Mouse (Mus musculus): Measurements from ENCODE around the gene Mup12.
"Not testable (repeated sequence)": the region's sequence is repeated elsewhere in the genome, so short reads cannot be mapped to it uniquely, and the experiment has no call there.

Mup12 gene

GRCm38 (mm10) chr4:60741226-60741625, at the start of gene Mup12:
TSS of gene Mup12 (minus strand) at chr4:60741326.
- DNase-seq (ENCODE audit: low read depth, low spot score): not testable (repeated sequence)

Data from retina, adult 2 months (tissue).